8 mouse cellular contexts compared by ENCODE assay signal in the genomic region with DNA sequence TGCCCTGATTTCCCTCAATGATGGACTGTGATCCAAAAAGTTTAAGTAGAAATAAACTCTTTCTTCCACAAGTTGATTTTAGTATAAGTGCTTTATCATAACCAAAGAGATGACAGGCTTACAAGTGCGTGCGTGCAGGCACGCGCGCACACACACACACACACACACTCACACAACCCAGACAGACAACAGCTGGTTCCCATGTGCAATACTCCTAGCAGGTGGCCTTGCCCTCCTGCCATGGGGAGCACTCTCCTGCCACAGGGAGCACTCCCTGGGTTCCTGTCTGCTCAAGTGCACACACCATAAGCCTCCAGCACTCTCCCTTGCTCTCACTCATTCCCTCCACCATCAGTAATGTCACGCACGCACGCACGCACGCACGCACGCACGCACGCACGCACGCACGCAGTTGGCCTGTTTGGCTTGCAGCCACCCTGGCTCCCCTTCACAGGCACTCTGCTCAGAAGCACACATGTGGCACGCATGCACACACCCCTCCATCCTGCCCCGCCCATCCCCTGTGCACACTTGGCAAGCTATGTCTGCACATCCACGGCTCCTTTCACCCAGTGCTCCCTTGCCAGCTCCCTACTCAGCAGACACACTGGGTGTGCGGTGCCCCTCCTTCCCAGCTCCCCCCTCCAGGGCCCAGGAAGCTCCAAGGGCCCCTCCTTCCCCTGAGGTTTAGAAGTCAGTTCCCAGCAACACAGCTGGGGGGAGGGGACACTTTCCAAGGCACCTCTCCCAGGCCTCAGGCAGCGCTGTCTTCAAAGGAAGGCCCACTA. TPM values are rescaled to one million over a fixed set of nuclear protein-coding genes. Genes with fewer than 3 reads are reported as not detected.
DNase-seq lines count a peak whose midpoint lies in the region; ATAC-seq and TF ChIP-seq lines count a peak whose summit lies in the region.

No protein-coding gene starts in this region.

- TF ChIP-seq CTCF in kidney, postnatal 0 days (IDR thresholded peaks at IDR 0.05; ENCODE audit: low read depth) = no peak

- WGBS in kidney, postnatal 0 days = 61% methylated on average over 22 of the region's 22 CpGs
- 56% methylated on average over 22 of the region's 22 CpGs for WGBS in forebrain, embryonic 16.5 days
- 74% methylated on average over 22 of the region's 22 CpGs for WGBS in midbrain, embryonic 13.5 days

- 0 out of 2 replicates have a peak, but pooled peaks have one; percentile 11 for ATAC-seq in kidney, postnatal 0 days (replicated peaks; ENCODE audit: low FRiP score, low read depth)
- no peak for ATAC-seq in forebrain, embryonic 16.5 days
- ATAC-seq in midbrain, embryonic 13.5 days = no peak

- no peak overlapping the region for H3K27ac ChIP-seq in kidney, postnatal 0 days
- H3K27ac ChIP-seq in forebrain, embryonic 16.5 days (ENCODE audit: low read length) = peak overlapping the region; percentile 94
- H3K27ac ChIP-seq in midbrain, embryonic 13.5 days = peak overlapping the region; percentile 91

- no peaks in the 10 kb centered on the region for H3K36me3 ChIP-seq in kidney, postnatal 0 days (ENCODE audit: insufficient read depth, low read length)
- H3K36me3 ChIP-seq in forebrain, embryonic 16.5 days (ENCODE audit: control insufficient read depth, insufficient read depth) = no peaks in the 10 kb centered on the region
- no peaks in the 10 kb centered on the region for H3K36me3 ChIP-seq in midbrain, embryonic 13.5 days

- H3K27me3 ChIP-seq in kidney, postnatal 0 days (ENCODE audit: insufficient read depth, low read length) = no peaks in the 10 kb centered on the region
- H3K27me3 ChIP-seq in forebrain, embryonic 16.5 days (replicated peaks; ENCODE audit: control insufficient read depth, insufficient read depth, low read length) = no peaks in the 10 kb centered on the region
- H3K27me3 ChIP-seq in midbrain, embryonic 13.5 days = no peaks in the 10 kb centered on the region

- no peak overlapping the region for H3K9ac ChIP-seq in kidney, postnatal 0 days (ENCODE audit: low read depth, low read length)
- no peak overlapping the region for H3K9ac ChIP-seq in forebrain, embryonic 16.5 days (replicated peaks; ENCODE audit: low read depth, low read length)
- H3K9ac ChIP-seq in midbrain, embryonic 13.5 days (replicated peaks) = no peak overlapping the region

- H3K9me3 ChIP-seq in kidney, postnatal 0 days (replicated peaks; ENCODE audit: low read length) = no peaks in the 10 kb centered on the region
- H3K9me3 ChIP-seq in forebrain, embryonic 16.5 days (ENCODE audit: control insufficient read depth, low read length) = no peaks in the 10 kb centered on the region
- H3K9me3 ChIP-seq in midbrain, embryonic 13.5 days = no peaks in the 10 kb centered on the region

- peaks cover 68% of the 10 kb centered on the region for H3K4me1 ChIP-seq in kidney, postnatal 0 days (replicated peaks; ENCODE audit: insufficient read depth, low read length)
- H3K4me1 ChIP-seq in forebrain, embryonic 16.5 days (replicated peaks; ENCODE audit: control insufficient read depth, insufficient read depth, low read length) = peaks cover 93% of the 10 kb centered on the region
- peaks cover 94% of the 10 kb centered on the region for H3K4me1 ChIP-seq in midbrain, embryonic 13.5 days (replicated peaks)

- no peak for DNase-seq in kidney, postnatal 0 days (ENCODE audit: low spot score)
- no peak for DNase-seq in kidney, postnatal 14 days
- peak; percentile 43 for DNase-seq in T-cell, adult 2 months (ENCODE audit: low spot score)
- no peak for DNase-seq in cerebellum, adult 9-10 months
- no peak for DNase-seq in urinary bladder, adult 2 months (ENCODE audit: low spot score)
- no peak for DNase-seq in right cerebral cortex, adult 2 months (ENCODE audit: low spot score in 2 of 2)

- H3K4me3 ChIP-seq in kidney, postnatal 0 days (replicated peaks; ENCODE audit: low read depth, low read length) = no peak overlapping the region
- H3K4me3 ChIP-seq in forebrain, embryonic 16.5 days (replicated peaks; ENCODE audit: low read length) = no peak overlapping the region
- H3K4me3 ChIP-seq in midbrain, embryonic 13.5 days (replicated peaks) = no peak overlapping the region

- peak overlapping the region; percentile 10; the same call in 1 of the 2 replicates for H3K4me2 ChIP-seq in kidney, postnatal 0 days (ENCODE audit: low read length)
- H3K4me2 ChIP-seq in forebrain, embryonic 16.5 days (ENCODE audit: low read length) = no peak overlapping the region
- no peak overlapping the region for H3K4me2 ChIP-seq in midbrain, embryonic 13.5 days (replicated peaks)

RNA-seq across cellular contexts. Expression of gene Ncor2, which starts 22.4 kb away (rescaled TPM):
- 14.6 and 15.5 TPM in 2 replicates for polyA plus RNA-seq in kidney, postnatal 0 days (2015; fragmentation: Nextera tagmentation; extraction: Ambion mirVana)
- polyA plus RNA-seq in forebrain, embryonic 16.5 days (2015; fragmentation: Nextera tagmentation; extraction: Ambion mirVana) = 26.5 and 27.1 TPM in 2 replicates
- polyA plus RNA-seq in midbrain, embryonic 13.5 days (2015; fragmentation: Nextera tagmentation; extraction: Ambion mirVana) = 20.2 and 22.6 TPM in 2 replicates
- polyA plus RNA-seq in urinary bladder, adult 2 months (2012; rRNA removed) = 24.5 and 61.9 TPM in 2 replicates
